Mouse (Mus musculus) MEL (cell line): ENCODE measurements around the gene Dnm1. TPM values are rescaled to one million over a fixed set of nuclear protein-coding genes. Genes with fewer than 3 reads are reported as not detected.

ENCODE experiments used
- DNase-seq: peaks from one replicate; pipeline ENCODE4 v3.0.0; 2011; ENCODE audit warnings: low read depth, low spot score
- H3K27ac ChIP-seq: 2 replicates; pipeline ENCODE4 v1.5.1; 2012; ENCODE audit warnings: low read depth, mild to moderate bottlenecking, control low read depth, low read length, moderate library complexity; ENCODE audit not compliant: control insufficient read depth
- H3K27me3 ChIP-seq, 2 experiments: fragments of 150-350 bp in 1 of 2; sonication (generic) in 1 of 2; 2 replicates each; pipeline ENCODE4 v1.6.1; 2012; ENCODE audit warnings: low read length in 2 of 2, mild to moderate bottlenecking in 2 of 2, improper control_type of control experiment in 1 of 2, moderate library complexity in 1 of 2; ENCODE audit not compliant: insufficient read depth in 2 of 2, control insufficient read depth in 1 of 2
- H3K36me3 ChIP-seq, 2 experiments: 2 replicates each; pipeline ENCODE4 v1.6.1; 2012 to 2014; ENCODE audit warnings: low read length in 2 of 2, improper control_type of control experiment in 1 of 2, inconsistent platforms in 1 of 2, mild to moderate bottlenecking in 1 of 2; ENCODE audit not compliant: insufficient read depth in 2 of 2, control insufficient read depth in 1 of 2
- H3K4me1 ChIP-seq, 2 experiments: fragments of 150-350 bp in 1 of 2; sonication (generic) in 1 of 2; 2 replicates each; pipeline ENCODE4 v1.6.1; 2012; ENCODE audit warnings: low read length in 2 of 2, improper control_type of control experiment in 1 of 2, mild to moderate bottlenecking in 1 of 2; ENCODE audit not compliant: insufficient read depth in 2 of 2, control insufficient read depth in 1 of 2
- H3K4me3 ChIP-seq, 2 experiments: fragments of 150-350 bp in 1 of 2; sonication (generic) in 1 of 2; 2 replicates each; pipeline ENCODE4 v1.5.1; 2012; ENCODE audit warnings: low read depth in 2 of 2, low read length in 2 of 2, mild to moderate bottlenecking in 2 of 2, moderate library complexity in 2 of 2, control low read depth in 1 of 2, improper control_type of control experiment in 1 of 2; ENCODE audit not compliant: control insufficient read depth in 1 of 2, insufficient read depth in 1 of 2
- H3K79me2 ChIP-seq: 2 replicates; pipeline ENCODE4 v1.6.1; 2012; ENCODE audit warnings: mild to moderate bottlenecking, low read length, moderate library complexity; ENCODE audit not compliant: control insufficient read depth, poor library complexity, insufficient read depth
- H3K9ac ChIP-seq: 2 replicates; pipeline ENCODE4 v1.6.1; 2012; ENCODE audit warnings: low read depth, mild to moderate bottlenecking, control low read depth, low read length, moderate library complexity; ENCODE audit not compliant: control insufficient read depth, poor library complexity, severe bottlenecking
- H3K9me3 ChIP-seq: fragments of 150-350 bp; sonication (generic); replicated peaks from 2 replicates; pipeline ENCODE4 v1.6.1; 2012; ENCODE audit warnings: mild to moderate bottlenecking, low read length, improper control_type of control experiment, moderate library complexity; ENCODE audit not compliant: insufficient read depth
- BHLHE40 ChIP-seq: IDR thresholded peaks from 2 replicates; pipeline ENCODE4 v1.6.1; 2012; ENCODE audit warnings: low read depth, mild to moderate bottlenecking, inconsistent platforms, low read length, improper control_type of control experiment, borderline replicate concordance
- CHD2 ChIP-seq: IDR thresholded peaks from 2 replicates; pipeline ENCODE4 v1.6.1; 2011; ENCODE audit warnings: low read length, improper control_type of control experiment
- CTCF ChIP-seq, 3 experiments: IDR thresholded peaks in 2 of 3; conservative IDR thresholded peaks in 1 of 3; 2 replicates each; pipeline ENCODE4 v1.5.1; 2011 to 2012; ENCODE audit warnings: low read length in 3 of 3, low read depth in 2 of 3, mild to moderate bottlenecking in 2 of 3, improper control_type of control experiment in 1 of 3, inconsistent platforms in 1 of 3, mixed read lengths in 1 of 3, moderate library complexity in 1 of 3; ENCODE audit not compliant: control insufficient read depth in 1 of 3, insufficient read depth in 1 of 3, poor library complexity in 1 of 3, severe bottlenecking in 1 of 3
- E2F4 ChIP-seq: IDR thresholded peaks from 2 replicates; pipeline ENCODE4 v1.6.1; 2011; ENCODE audit warnings: low read depth, low read length, improper control_type of control experiment, borderline replicate concordance
- ELF1 ChIP-seq: IDR thresholded peaks from 2 replicates; pipeline ENCODE4 v1.6.1; 2014; ENCODE audit warnings: low read depth, mild to moderate bottlenecking, inconsistent platforms, low read length, improper control_type of control experiment, moderate library complexity
- ETS1 ChIP-seq: IDR thresholded peaks from 2 replicates; pipeline ENCODE4 v1.6.1; 2012; ENCODE audit warnings: low read depth, mild to moderate bottlenecking, inconsistent platforms, low read length, improper control_type of control experiment, moderate library complexity
- GABPA ChIP-seq: IDR thresholded peaks from 2 replicates; pipeline ENCODE4 v1.6.1; 2012; ENCODE audit warnings: low read depth, mild to moderate bottlenecking, inconsistent platforms, low read length, improper control_type of control experiment, moderate library complexity
- GATA1 ChIP-seq: IDR thresholded peaks from 2 replicates; pipeline ENCODE4 v1.6.1; 2011; ENCODE audit warnings: low read depth, low read length, improper control_type of control experiment
- HCFC1 ChIP-seq: IDR thresholded peaks from 2 replicates; pipeline ENCODE4 v1.6.1; 2012; ENCODE audit warnings: low read depth, mild to moderate bottlenecking, inconsistent platforms, low read length, improper control_type of control experiment, moderate library complexity
- JUND ChIP-seq: IDR thresholded peaks from 2 replicates; pipeline ENCODE4 v1.6.1; 2011; ENCODE audit warnings: low read depth, mild to moderate bottlenecking, improper control_type of control experiment, low read length
- KAT2A ChIP-seq: conservative IDR thresholded peaks from 2 replicates; pipeline ENCODE4 v1.6.1; 2012; ENCODE audit warnings: low read depth, low read length, improper control_type of control experiment, inconsistent platforms
- MEF2A ChIP-seq: IDR thresholded peaks from 2 replicates; pipeline ENCODE4 v1.6.1; 2014; ENCODE audit warnings: low read depth, mild to moderate bottlenecking, inconsistent platforms, low read length, improper control_type of control experiment; ENCODE audit not compliant: poor library complexity, insufficient replicate concordance, severe bottlenecking; ENCODE audit errors: extremely low read depth
- MYC ChIP-seq: IDR thresholded peaks from 2 replicates; pipeline ENCODE4 v1.6.1; 2011; ENCODE audit warnings: low read depth, mild to moderate bottlenecking, low read length, improper control_type of control experiment, moderate library complexity
- POLR2A ChIP-seq, 2 experiments: IDR thresholded peaks; 2 replicates each; pipeline ENCODE4 v1.6.1; 2011 to 2012; ENCODE audit warnings: low read length in 2 of 2, mild to moderate bottlenecking in 2 of 2, control low read depth in 1 of 2, improper control_type of control experiment in 1 of 2, low read depth in 1 of 2, moderate library complexity in 1 of 2; ENCODE audit not compliant: control insufficient read depth in 1 of 2, insufficient read depth in 1 of 2, poor library complexity in 1 of 2
- RCOR1 ChIP-seq: IDR thresholded peaks from 2 replicates; pipeline ENCODE4 v1.6.1; 2012; ENCODE audit warnings: low read depth, mild to moderate bottlenecking, inconsistent platforms, low read length, improper control_type of control experiment
- SIN3A ChIP-seq: IDR thresholded peaks from 2 replicates; pipeline ENCODE4 v1.6.1; 2012; ENCODE audit warnings: low read length, improper control_type of control experiment, inconsistent platforms
- TAL1 ChIP-seq: IDR thresholded peaks from 2 replicates; pipeline ENCODE4 v1.6.1; 2012; ENCODE audit warnings: mild to moderate bottlenecking, inconsistent platforms, low read length, moderate library complexity, mixed read lengths
- TBP ChIP-seq: IDR thresholded peaks from 2 replicates; pipeline ENCODE4 v1.8.0; 2011; ENCODE audit warnings: low read depth, low read length, improper control_type of control experiment
- USF1 ChIP-seq: IDR thresholded peaks from 2 replicates; pipeline ENCODE4 v1.6.1; 2014; ENCODE audit warnings: low read depth, mild to moderate bottlenecking, inconsistent platforms, low read length, improper control_type of control experiment, moderate library complexity
- USF2 ChIP-seq, 2 experiments: IDR thresholded peaks; 2 replicates each; pipeline ENCODE4 v1.6.1; 2011 to 2012; ENCODE audit warnings: improper control_type of control experiment in 2 of 2, low read length in 2 of 2, borderline replicate concordance in 1 of 2, inconsistent platforms in 1 of 2, low read depth in 1 of 2, mild to moderate bottlenecking in 1 of 2; ENCODE audit not compliant: insufficient read depth in 1 of 2
- polyA plus RNA-seq, 2 experiments: library from polyadenylated mRNA; stranded (reverse) in 1 of 2; unstranded in 1 of 2; fragments of >175 nt in 1 of 2; fragments of >200 nt in 1 of 2; gene quantifications; 2 replicates each; pipeline versions ENCODE4 v1.2.1 to v1.2.4; 2012; ENCODE audit warnings: low replicate concordance in 2 of 2, low read depth in 1 of 2; ENCODE audit not compliant: insufficient read length in 2 of 2, insufficient read depth in 1 of 2, missing spikeins in 1 of 2
- total RNA-seq: library from RNA; depleted of rRNA; stranded (reverse); fragments of 300-350 nt; gene quantifications from 2 replicates; pipeline ENCODE4 v1.2.3, GENCODE M21; 2012

Dnm1 gene
- total and polyA plus RNA-seq, 3 experiments: 0.42 to 5.0 TPM; not detected in 1

GRCm38 (mm10) chr2:32344056-32344455, 9.1 kb downstream of the Dnm1 start:
- Histone ChIP-seq H3K27ac (no peak overlapping the region), H3K27me3 (no peaks in the 10 kb centered on the region), H3K4me1 (no peaks in the 10 kb centered on the region), H3K36me3 (no peaks in the 10 kb centered on the region), H3K9me3 (no peaks in the 10 kb centered on the region), H3K4me3 (no peak overlapping the region), H3K79me2 (no peaks in the 10 kb centered on the region)
- TF ChIP-seq TBP: no peak
- TF ChIP-seq USF1: no peak
- TF ChIP-seq CHD2: no peak
- no peak for TF ChIP-seq HCFC1
- TF ChIP-seq KAT2A: no peak
- TF ChIP-seq MYC: no peak
- no peak for TF ChIP-seq ETS1
- no peak for TF ChIP-seq TAL1
- TF ChIP-seq SIN3A: no peak
- TF ChIP-seq MEF2A: no peak
- no peak for TF ChIP-seq GABPA
- TF ChIP-seq POLR2A (IDR thresholded peaks at IDR 0.05; ENCODE audit: control insufficient read depth in 1 of 2, insufficient read depth in 1 of 2, low read depth in 1 of 2, low read length in 2 of 2, poor library complexity in 1 of 2): no peak
- no peak for TF ChIP-seq BHLHE40
- TF ChIP-seq, all 39 proteins: peak for 0
- no peak overlapping the region for H3K9ac ChIP-seq
- DNase-seq: no peak

GRCm38 (mm10) chr2:32343351-32343671, 9.8 kb downstream of the Dnm1 start:
- no peak overlapping the region for H3K4me3 ChIP-seq
- DNase-seq: no peak
- no peak overlapping the region for H3K27ac ChIP-seq
- no peaks in the 10 kb centered on the region for H3K9me3 ChIP-seq
- H3K27me3 ChIP-seq: no peaks in the 10 kb centered on the region
- TF ChIP-seq JUND: no peak
- TF ChIP-seq, all 39 proteins: peak for 0
- Histone ChIP-seq H3K9ac (no peak overlapping the region), H3K79me2 (no peaks in the 10 kb centered on the region), H3K36me3 (no peaks in the 10 kb centered on the region), H3K4me1 (no peaks in the 10 kb centered on the region)

GRCm38 (mm10) chr2:32342539-32343350, 10.4 kb downstream of the Dnm1 start:
- no peaks in the 10 kb centered on the region for H3K36me3 ChIP-seq
- no peaks in the 10 kb centered on the region for H3K9me3 ChIP-seq
- H3K9ac ChIP-seq: no peak overlapping the region
- TF ChIP-seq RCOR1: no peak
- TF ChIP-seq TBP: no peak
- no peak for TF ChIP-seq GATA1
- TF ChIP-seq MYC: no peak
- no peak for TF ChIP-seq BHLHE40
- TF ChIP-seq E2F4: no peak
- TF ChIP-seq ELF1: no peak
- TF ChIP-seq USF2 (IDR thresholded peaks at IDR 0.05; ENCODE audit: borderline replicate concordance in 1 of 2, insufficient read depth in 1 of 2, low read depth in 1 of 2, low read length in 2 of 2): no peak
- TF ChIP-seq CTCF (IDR thresholded peaks at IDR 0.05 in 2 of 3, conservative IDR thresholded peaks at IDR 0.05 in 1 of 3; ENCODE audit: control insufficient read depth in 1 of 3, insufficient read depth in 1 of 3, low read depth in 2 of 3, low read length in 3 of 3, poor library complexity in 1 of 3, severe bottlenecking in 1 of 3): no peak
- TF ChIP-seq, all 39 proteins: peak for 0
- no peak overlapping the region for H3K27ac ChIP-seq
- no peaks in the 10 kb centered on the region for H3K4me1 ChIP-seq
- H3K27me3 ChIP-seq: no peaks in the 10 kb centered on the region
- H3K4me3 ChIP-seq: no peak overlapping the region
- no peaks in the 10 kb centered on the region for H3K79me2 ChIP-seq
- no peak for DNase-seq
